Mouse (Mus musculus): ENCODE results near the gene Olfr147. TPM values are rescaled to one million over a fixed set of nuclear protein-coding genes. Genes with fewer than 3 reads are reported as not detected.
"Not testable (repeated sequence)": the region's sequence is repeated elsewhere in the genome, so short reads cannot be mapped to it uniquely, and the experiment has no call there.

Olfr147 gene
- not detected in 2 replicates for polyA plus RNA-seq (2012; rRNA removed)
- polyA plus RNA-seq (2014; fragmentation: Nextera tagmentation; extraction: Ambion mirVana) = not detected in 2 replicates

DNA sequence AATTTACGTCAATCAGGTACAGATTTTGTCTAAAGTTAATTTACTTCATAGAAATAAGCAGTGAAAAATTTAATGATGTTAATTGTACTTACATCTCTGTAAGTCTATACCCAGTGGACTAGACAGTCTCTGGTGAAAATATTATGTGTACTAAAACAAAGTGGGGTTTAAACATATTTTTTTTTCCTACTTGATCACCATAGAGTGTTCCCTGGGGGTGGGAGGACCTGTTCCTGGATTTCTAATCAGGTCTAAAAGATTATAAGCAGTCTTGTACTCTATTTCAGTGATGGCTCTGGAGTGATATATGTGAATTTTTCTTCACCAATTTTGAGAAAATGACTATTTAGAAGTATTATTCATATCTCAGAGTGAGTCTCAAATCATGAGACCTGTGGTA, at the start of gene Olfr147:
Gene Olfr147, plus strand, starts transcription at position 301 of the 400 bp plus-strand sequence.
- no peak for TF ChIP-seq POLR2A (IDR thresholded peaks at IDR 0.05; ENCODE audit: borderline replicate concordance, extremely low read depth, insufficient read depth, insufficient read length)
- Histone ChIP-seq H3K27ac (replicated peaks; ENCODE audit: low read depth, low read length) (no peak within 1 kb of the TSS), H3K4me1 (ENCODE audit: control insufficient read depth, insufficient read depth, low read length) (no peaks in the 10 kb centered on the region), H3K4me2 (replicated peaks; ENCODE audit: low read depth, low read length, severe bottlenecking) (no peak within 1 kb of the TSS), H3K36me3 (ENCODE audit: control insufficient read depth, insufficient read depth, low read length) (no peaks in the 10 kb centered on the region), H3K9me3 (ENCODE audit: control insufficient read depth, low read length) (no peaks in the 10 kb centered on the region), H3K27me3 (ENCODE audit: control insufficient read depth, insufficient read depth, low read length) (no peaks in the 10 kb centered on the region), H3K9ac (ENCODE audit: low read depth, low read length, severe bottlenecking) (no peak within 1 kb of the TSS), H3K4me3 (replicated peaks; ENCODE audit: low read length) (no peak within 1 kb of the TSS)
- DNase-seq (ENCODE audit: low spot score) (no peak), ATAC-seq (ENCODE audit: low FRiP score, low read depth) (no peak)
- WGBS = 71% methylated on average over 1 of the region's 1 CpGs

DNA sequence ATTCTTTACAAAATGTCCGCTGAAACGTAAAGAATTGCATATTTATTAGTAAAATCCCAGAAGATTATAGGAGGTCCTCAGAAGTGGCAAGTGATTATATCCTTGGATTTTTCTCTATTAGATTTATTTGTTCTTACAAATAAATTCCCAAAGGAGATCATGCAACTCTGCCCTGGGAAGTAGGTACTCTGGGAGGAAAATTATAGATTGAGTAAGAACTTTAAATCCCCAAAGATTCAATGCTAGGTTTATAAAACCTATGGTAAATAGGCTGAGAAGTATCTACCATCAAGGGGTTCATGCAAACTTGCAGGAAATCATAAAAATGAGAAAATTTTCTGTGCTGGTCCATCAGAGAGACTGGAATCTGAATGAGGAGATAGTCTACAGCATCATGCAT, 34.9 kb upstream of the Olfr147 start, which contains the start of gene Olfr250:
Gene Olfr250, plus strand, starts transcription at position 301 of the 400 bp plus-strand sequence.
- DNase-seq (ENCODE audit: low spot score) = no peak
- H3K9ac ChIP-seq (ENCODE audit: low read depth, low read length, severe bottlenecking) = no peak within 1 kb of the TSS
- no peak within 1 kb of the TSS for H3K4me3 ChIP-seq (replicated peaks; ENCODE audit: low read length)
- TF ChIP-seq POLR2A (IDR thresholded peaks at IDR 0.05; ENCODE audit: borderline replicate concordance, extremely low read depth, insufficient read depth, insufficient read length) = no peak
- H3K9me3 ChIP-seq (ENCODE audit: control insufficient read depth, low read length) = no peaks in the 10 kb centered on the region
- H3K4me1 ChIP-seq (ENCODE audit: control insufficient read depth, insufficient read depth, low read length) = no peaks in the 10 kb centered on the region
- H3K27me3 ChIP-seq (ENCODE audit: control insufficient read depth, insufficient read depth, low read length) = no peaks in the 10 kb centered on the region
- no peaks in the 10 kb centered on the region for H3K36me3 ChIP-seq (ENCODE audit: control insufficient read depth, insufficient read depth, low read length)
- H3K27ac ChIP-seq (replicated peaks; ENCODE audit: low read depth, low read length) = no peak within 1 kb of the TSS
- no peak for ATAC-seq (ENCODE audit: low FRiP score, low read depth)
- 89% methylated on average over 2 of the region's 2 CpGs for WGBS
- no peak within 1 kb of the TSS for H3K4me2 ChIP-seq (replicated peaks; ENCODE audit: low read depth, low read length, severe bottlenecking)

DNA sequence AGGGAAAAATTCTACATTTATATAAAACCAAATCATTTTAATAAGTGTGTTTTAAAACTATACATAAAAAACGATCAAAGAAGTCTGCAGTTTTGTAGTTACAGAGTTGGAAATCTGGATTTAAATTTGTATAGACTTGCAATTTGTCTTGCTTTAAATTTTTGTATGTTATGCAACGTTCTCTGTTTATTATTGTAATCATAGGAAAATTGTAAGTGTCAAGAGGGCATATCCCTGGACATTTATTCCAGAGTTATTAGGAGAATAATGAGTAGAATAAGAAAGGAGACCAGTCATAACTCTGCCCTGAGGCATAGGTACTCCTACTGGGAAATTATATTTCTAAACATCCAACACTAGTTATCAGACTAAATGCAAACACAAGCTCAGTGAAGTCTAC, 24.7 kb upstream of the Olfr147 start, which contains the start of gene Olfr251:
Gene Olfr251, plus strand, starts transcription at position 301 of the 400 bp plus-strand sequence.
- no peak for TF ChIP-seq POLR2A (IDR thresholded peaks at IDR 0.05; ENCODE audit: borderline replicate concordance, extremely low read depth, insufficient read depth, insufficient read length)
- Histone ChIP-seq H3K9ac (ENCODE audit: low read depth, low read length, severe bottlenecking) (no peak within 1 kb of the TSS), H3K4me2 (replicated peaks; ENCODE audit: low read depth, low read length, severe bottlenecking) (no peak within 1 kb of the TSS), H3K9me3 (ENCODE audit: control insufficient read depth, low read length) (no peaks in the 10 kb centered on the region), H3K4me3 (replicated peaks; ENCODE audit: low read length) (no peak within 1 kb of the TSS), H3K27ac (replicated peaks; ENCODE audit: low read depth, low read length) (no peak within 1 kb of the TSS), H3K4me1 (ENCODE audit: control insufficient read depth, insufficient read depth, low read length) (no peaks in the 10 kb centered on the region), H3K27me3 (ENCODE audit: control insufficient read depth, insufficient read depth, low read length) (no peaks in the 10 kb centered on the region), H3K36me3 (ENCODE audit: control insufficient read depth, insufficient read depth, low read length) (no peaks in the 10 kb centered on the region)
- 64% methylated on average over 2 of the region's 2 CpGs for WGBS
- ATAC-seq (ENCODE audit: low FRiP score, low read depth) (no peak), DNase-seq (ENCODE audit: low spot score) (no peak)

DNA sequence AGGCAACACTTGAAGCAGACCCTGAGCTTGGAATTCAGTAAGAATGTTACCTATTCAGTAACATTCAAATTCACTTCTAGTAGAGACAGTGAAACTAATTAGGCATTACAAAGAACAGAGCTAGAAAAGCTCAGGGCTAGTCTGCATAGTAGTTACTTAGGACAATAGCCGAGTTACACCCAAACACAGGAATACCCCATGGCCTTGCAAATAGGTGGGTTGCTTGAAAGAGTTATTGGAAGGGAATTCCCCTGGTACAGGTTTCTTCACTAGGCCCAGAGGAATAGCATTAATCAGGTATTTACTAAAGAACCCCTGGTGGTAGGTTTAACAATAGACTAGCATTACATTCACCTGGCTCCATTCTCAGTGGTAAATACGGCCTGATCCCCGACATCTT, 6.0 kb downstream of the Olfr147 start:
- ATAC-seq (ENCODE audit: low FRiP score, low read depth); H3K4me1 ChIP-seq (ENCODE audit: control insufficient read depth, insufficient read depth, low read length); H3K4me3 ChIP-seq (replicated peaks; ENCODE audit: low read length); H3K27ac ChIP-seq (replicated peaks; ENCODE audit: low read depth, low read length); H3K27me3 ChIP-seq (ENCODE audit: control insufficient read depth, insufficient read depth, low read length); DNase-seq (ENCODE audit: low spot score); H3K36me3 ChIP-seq (ENCODE audit: control insufficient read depth, insufficient read depth, low read length); H3K9me3 ChIP-seq (ENCODE audit: control insufficient read depth, low read length); H3K4me2 ChIP-seq (replicated peaks; ENCODE audit: low read depth, low read length, severe bottlenecking); H3K9ac ChIP-seq (ENCODE audit: low read depth, low read length, severe bottlenecking): not testable (repeated sequence)
- 90% methylated on average over 3 of the region's 3 CpGs for WGBS

DNA sequence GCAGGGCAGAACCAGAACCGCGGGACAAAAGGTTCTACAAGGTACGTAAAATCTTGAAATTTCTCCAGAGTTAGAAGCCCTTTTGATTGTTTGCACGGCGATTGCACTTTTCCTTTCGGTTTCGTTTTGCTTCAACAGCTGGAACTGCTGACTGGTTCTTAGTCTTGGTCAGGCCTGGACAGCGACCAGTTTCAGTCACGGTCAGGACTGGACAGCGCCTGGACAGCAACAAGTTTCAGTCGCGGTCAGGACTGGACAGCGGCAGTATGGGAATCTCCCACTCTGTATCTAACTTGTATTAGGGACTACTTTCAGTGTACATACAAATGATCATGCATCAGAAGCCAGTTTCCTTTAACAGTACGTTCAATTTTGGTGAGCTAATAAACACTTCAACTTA, 12.0 kb downstream of the Olfr147 start:
- not testable (repeated sequence) for H3K27ac ChIP-seq (replicated peaks; ENCODE audit: low read depth, low read length); H3K4me2 ChIP-seq (replicated peaks; ENCODE audit: low read depth, low read length, severe bottlenecking); H3K27me3 ChIP-seq (ENCODE audit: control insufficient read depth, insufficient read depth, low read length); H3K9me3 ChIP-seq (ENCODE audit: control insufficient read depth, low read length); H3K4me3 ChIP-seq (replicated peaks; ENCODE audit: low read length); DNase-seq (ENCODE audit: low spot score); H3K36me3 ChIP-seq (ENCODE audit: control insufficient read depth, insufficient read depth, low read length); ATAC-seq (ENCODE audit: low FRiP score, low read depth); H3K4me1 ChIP-seq (ENCODE audit: control insufficient read depth, insufficient read depth, low read length); H3K9ac ChIP-seq (ENCODE audit: low read depth, low read length, severe bottlenecking)
- 94% methylated on average over 14 of the region's 14 CpGs for WGBS

DNA sequence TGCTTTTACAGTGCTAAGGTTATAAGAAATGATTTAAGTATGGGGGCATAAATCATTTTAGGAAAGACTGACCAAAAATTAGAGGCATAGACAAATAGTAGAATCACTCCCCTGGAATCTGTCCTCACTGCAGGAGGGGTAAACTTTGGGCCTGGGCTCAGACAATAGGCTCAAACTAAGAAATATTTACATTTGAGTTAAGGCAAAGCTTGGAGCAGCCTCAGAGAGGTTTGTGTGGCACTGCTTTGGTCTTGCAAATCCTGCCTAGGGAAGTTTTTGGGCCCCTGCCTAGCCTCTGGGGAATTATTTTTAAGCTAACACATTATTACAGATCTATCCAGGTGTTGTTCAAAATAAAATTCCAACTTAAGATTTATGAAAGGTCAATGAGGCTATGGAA, 22.3 kb downstream of the Olfr147 start:
- DNase-seq (ENCODE audit: low spot score) (no peak), ATAC-seq (ENCODE audit: low FRiP score, low read depth) (no peak)
- H3K4me3 ChIP-seq (replicated peaks; ENCODE audit: low read length) = no peak overlapping the region
- no peak overlapping the region for H3K9ac ChIP-seq (ENCODE audit: low read depth, low read length, severe bottlenecking)
- no peak for TF ChIP-seq POLR2A (IDR thresholded peaks at IDR 0.05; ENCODE audit: borderline replicate concordance, extremely low read depth, insufficient read depth, insufficient read length)
- no peak overlapping the region for H3K27ac ChIP-seq (replicated peaks; ENCODE audit: low read depth, low read length)
- no peaks in the 10 kb centered on the region for H3K4me1 ChIP-seq (ENCODE audit: control insufficient read depth, insufficient read depth, low read length)
- no peaks in the 10 kb centered on the region for H3K27me3 ChIP-seq (ENCODE audit: control insufficient read depth, insufficient read depth, low read length)
- no peaks in the 10 kb centered on the region for H3K9me3 ChIP-seq (ENCODE audit: control insufficient read depth, low read length)
- H3K4me2 ChIP-seq (replicated peaks; ENCODE audit: low read depth, low read length, severe bottlenecking) = no peak overlapping the region
- H3K36me3 ChIP-seq (ENCODE audit: control insufficient read depth, insufficient read depth, low read length) = no peaks in the 10 kb centered on the region

Measured in limb, embryonic 14.5 days (tissue).